Mouse (Mus musculus): ENCODE measurements around the gene Unc5a.

GRCm38 (mm10) chr13:55004646-55005045, 55.4 kb downstream of the Unc5a start:
- TF ChIP-seq CTCF (conservative IDR thresholded peaks at IDR 0.05 in 1 of 2, IDR thresholded peaks at IDR 0.05 in 1 of 2; ENCODE audit: low read depth in 2 of 2, low read length in 2 of 2) (no peak), USF1 (IDR thresholded peaks at IDR 0.05; ENCODE audit: low read depth, low read length) (no peak), E2F4 (IDR thresholded peaks at IDR 0.05; ENCODE audit: insufficient replicate concordance, low read depth, low read length) (no peak), JUN (IDR thresholded peaks at IDR 0.05; ENCODE audit: insufficient read depth, low read depth, low read length) (no peak), POLR2A (IDR thresholded peaks at IDR 0.05; ENCODE audit: low read depth, low read length) (no peak), ZMIZ1 (IDR thresholded peaks at IDR 0.05; ENCODE audit: low read depth, low read length) (no peak), HCFC1 (IDR thresholded peaks at IDR 0.05; ENCODE audit: low read depth, low read length) (no peak), SMC3 (IDR thresholded peaks at IDR 0.05; ENCODE audit: low read depth, low read length) (no peak), MAFK (IDR thresholded peaks at IDR 0.05; ENCODE audit: insufficient replicate concordance, low read length) (no peak), ZC3H11A (IDR thresholded peaks at IDR 0.05; ENCODE audit: low read depth, low read length) (no peak), GABPA (IDR thresholded peaks at IDR 0.05; ENCODE audit: insufficient replicate concordance, low read depth, low read length) (no peak), PAX5 (IDR thresholded peaks at IDR 0.05; ENCODE audit: low read length) (no peak)

Data from CH12.LX (cell line).